Mouse (Mus musculus): ENCODE results near the gene Tpi1. TPM values are rescaled to one million over a fixed set of nuclear protein-coding genes. Genes with fewer than 3 reads are reported as not detected.
A peak's percentile ranks its signal among the peaks of the same experiment; 100 is the strongest.
"Not testable (repeated sequence)": the region's sequence is repeated elsewhere in the genome, so short reads cannot be mapped to it uniquely, and the experiment has no call there.

Gene Tpi1
- total and polyA plus RNA-seq, 2 experiments from 2014 or later, result 1,142 to 1,544 TPM

- Histone ChIP-seq H3K9ac (replicated peaks; ENCODE audit: low read depth, low read length) (no peak overlapping the region; the same call in 1 of the 2 replicates), H3K27ac (ENCODE audit: low read depth) (no peak overlapping the region), H3K4me1 (ENCODE audit: control insufficient read depth, insufficient read depth) (peaks cover 14% of the 10 kb centered on the region), H3K27me3 (ENCODE audit: control insufficient read depth, insufficient read depth, low read length) (0 out of 2 replicates have a peak, but pooled peaks cover 3% of the 10 kb centered on the region), H3K9me3 (replicated peaks; ENCODE audit: control insufficient read depth, low read length) (no peaks in the 10 kb centered on the region), H3K4me2 (ENCODE audit: low read depth, low read length) (peak overlapping the region; percentile 21; the same call in 1 of the 2 replicates), H3K4me3 (ENCODE audit: low read depth, low read length) (no peak overlapping the region), H3K36me3 (replicated peaks; ENCODE audit: control insufficient read depth, insufficient read depth, low read length) (no peaks in the 10 kb centered on the region)
- DNase-seq (ENCODE audit: low spot score), result no peak
- ATAC-seq (ENCODE audit: insufficient read depth, low read depth), result peak; percentile 67
- TF ChIP-seq EP300 (IDR thresholded peaks at IDR 0.05; ENCODE audit: low read depth) (no peak), CTCF (IDR thresholded peaks at IDR 0.05; ENCODE audit: low read depth) (no peak)
- 3% methylated on average over 8 of the region's 8 CpGs for WGBS
These were observed 25.7 kb upstream of the Tpi1 start for GRCm38 (mm10) chr6:124839805-124840204.

- Histone ChIP-seq H3K4me1 (ENCODE audit: control insufficient read depth, insufficient read depth) (peaks cover 15% of the 10 kb centered on the region), H3K4me2 (ENCODE audit: low read depth, low read length) (no peak overlapping the region), H3K4me3 (ENCODE audit: low read depth, low read length) (no peak overlapping the region), H3K36me3 (replicated peaks; ENCODE audit: control insufficient read depth, insufficient read depth, low read length) (peaks cover 25% of the 10 kb centered on the region), H3K27ac (ENCODE audit: low read depth) (no peak overlapping the region), H3K9ac (replicated peaks; ENCODE audit: low read depth, low read length) (no peak overlapping the region), H3K9me3 (replicated peaks; ENCODE audit: control insufficient read depth, low read length) (no peaks in the 10 kb centered on the region), H3K27me3 (ENCODE audit: control insufficient read depth, insufficient read depth, low read length) (0 out of 2 replicates have a peak, but pooled peaks cover 3% of the 10 kb centered on the region)
- ATAC-seq (ENCODE audit: insufficient read depth, low read depth) (no peak), DNase-seq (ENCODE audit: low spot score) (no peak)
- 55% methylated on average over 7 of the region's 7 CpGs for WGBS
- no peak for TF ChIP-seq CTCF (IDR thresholded peaks at IDR 0.05; ENCODE audit: low read depth)
- TF ChIP-seq EP300 (IDR thresholded peaks at IDR 0.05; ENCODE audit: low read depth), result no peak
These were observed 22.3 kb upstream of the Tpi1 start for GRCm38 (mm10) chr6:124836411-124836810.

- ATAC-seq (ENCODE audit: insufficient read depth, low read depth), result no peak
- WGBS, result 56% methylated on average over 10 of the region's 10 CpGs
These were observed 21.4 kb upstream of the Tpi1 start for GRCm38 (mm10) chr6:124835531-124835930.

DNA sequence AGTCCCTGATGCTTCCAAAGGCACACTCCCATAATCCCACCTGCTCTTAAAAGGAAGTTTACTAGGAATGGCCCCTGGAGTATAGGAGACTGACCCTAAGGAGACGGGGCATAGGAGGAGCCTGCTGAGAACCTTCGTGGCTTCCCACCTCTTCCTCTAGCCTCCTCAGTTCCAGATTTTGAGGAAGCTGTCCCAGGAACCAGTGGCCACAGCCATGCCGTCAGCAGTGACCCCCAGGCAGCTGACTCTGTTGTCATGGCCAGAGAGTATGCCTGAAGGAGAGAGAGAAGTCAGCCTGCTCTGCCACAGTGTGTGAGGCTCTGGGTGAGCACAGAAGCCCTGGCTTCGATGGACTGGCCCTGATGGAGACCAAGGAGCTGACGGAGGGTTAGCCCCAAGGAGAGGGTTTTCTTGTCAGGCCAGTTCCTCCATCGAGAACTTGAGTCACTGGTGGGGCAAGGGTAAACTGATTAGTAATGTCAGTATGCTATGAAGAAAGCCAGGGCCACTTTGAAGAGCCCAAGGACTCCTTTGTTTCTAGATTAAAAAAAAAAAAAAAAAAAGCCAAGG, 20.5 kb upstream of the Tpi1 start:
- Histone ChIP-seq H3K27ac (ENCODE audit: low read depth) (no peak overlapping the region), H3K9me3 (replicated peaks; ENCODE audit: control insufficient read depth, low read length) (no peaks in the 10 kb centered on the region), H3K27me3 (ENCODE audit: control insufficient read depth, insufficient read depth, low read length) (0 out of 2 replicates have a peak, but pooled peaks cover 3% of the 10 kb centered on the region), H3K4me2 (ENCODE audit: low read depth, low read length) (no peak overlapping the region), H3K36me3 (replicated peaks; ENCODE audit: control insufficient read depth, insufficient read depth, low read length) (peaks cover 25% of the 10 kb centered on the region), H3K9ac (replicated peaks; ENCODE audit: low read depth, low read length) (no peak overlapping the region), H3K4me3 (ENCODE audit: low read depth, low read length) (no peak overlapping the region), H3K4me1 (ENCODE audit: control insufficient read depth, insufficient read depth) (peaks cover 18% of the 10 kb centered on the region)
- no peak for ATAC-seq (ENCODE audit: insufficient read depth, low read depth)
- no peak for TF ChIP-seq CTCF (IDR thresholded peaks at IDR 0.05; ENCODE audit: low read depth)
- no peak for TF ChIP-seq EP300 (IDR thresholded peaks at IDR 0.05; ENCODE audit: low read depth)
- 80% methylated on average over 6 of the region's 6 CpGs for WGBS
- DNase-seq (ENCODE audit: low spot score), result no peak

More at GRCm38 (mm10) chr6:124835531-124835930, 21.4 kb upstream of the Tpi1 start:
- Histone ChIP-seq H3K36me3 (replicated peaks; ENCODE audit: control insufficient read depth, insufficient read depth, low read length) (peaks cover 25% of the 10 kb centered on the region), H3K9ac (replicated peaks; ENCODE audit: low read depth, low read length) (no peak overlapping the region), H3K4me1 (ENCODE audit: control insufficient read depth, insufficient read depth) (peaks cover 21% of the 10 kb centered on the region), H3K9me3 (replicated peaks; ENCODE audit: control insufficient read depth, low read length) (no peaks in the 10 kb centered on the region), H3K4me3 (ENCODE audit: low read depth, low read length) (no peak overlapping the region), H3K27me3 (ENCODE audit: control insufficient read depth, insufficient read depth, low read length) (0 out of 2 replicates have a peak, but pooled peaks cover 3% of the 10 kb centered on the region), H3K4me2 (ENCODE audit: low read depth, low read length) (no peak overlapping the region), H3K27ac (ENCODE audit: low read depth) (no peak overlapping the region)
- TF ChIP-seq CTCF (IDR thresholded peaks at IDR 0.05; ENCODE audit: low read depth) (no peak), EP300 (IDR thresholded peaks at IDR 0.05; ENCODE audit: low read depth) (no peak)
- DNase-seq (ENCODE audit: low spot score), result no peak

DNA sequence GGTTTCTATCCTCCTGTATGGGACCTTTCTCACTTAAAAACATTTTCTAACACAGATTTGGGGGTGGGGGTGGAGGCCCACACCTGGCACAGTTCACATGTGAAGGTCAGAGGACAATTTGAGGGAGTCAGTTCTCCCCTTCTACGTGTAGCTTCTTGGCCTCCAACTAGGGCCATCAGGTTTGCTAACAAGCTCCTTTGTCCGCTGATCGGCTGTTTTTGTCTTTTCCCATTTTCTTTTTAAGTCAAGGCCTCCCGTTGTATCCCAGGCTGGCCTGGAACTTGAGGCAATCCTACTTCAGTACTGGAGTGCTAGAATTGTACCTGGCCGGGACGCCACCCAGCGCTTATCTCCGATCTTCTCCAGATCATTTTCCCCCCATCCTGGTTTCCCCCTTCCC, 17.6 kb upstream of the Tpi1 start:
- ATAC-seq (ENCODE audit: insufficient read depth, low read depth) (no peak), DNase-seq (ENCODE audit: low spot score) (no peak)
- H3K27ac ChIP-seq (ENCODE audit: low read depth), result no peak overlapping the region
- H3K9me3 ChIP-seq (replicated peaks; ENCODE audit: control insufficient read depth, low read length), result no peaks in the 10 kb centered on the region
- TF ChIP-seq CTCF (IDR thresholded peaks at IDR 0.05; ENCODE audit: low read depth), result no peak
- no peak for TF ChIP-seq EP300 (IDR thresholded peaks at IDR 0.05; ENCODE audit: low read depth)
- no peak overlapping the region for H3K4me3 ChIP-seq (ENCODE audit: low read depth, low read length)
- H3K4me2 ChIP-seq (ENCODE audit: low read depth, low read length), result no peak overlapping the region
- H3K4me1 ChIP-seq (ENCODE audit: control insufficient read depth, insufficient read depth), result peaks cover 18% of the 10 kb centered on the region
- H3K36me3 ChIP-seq (replicated peaks; ENCODE audit: control insufficient read depth, insufficient read depth, low read length), result peaks cover 29% of the 10 kb centered on the region
- no peaks in the 10 kb centered on the region for H3K27me3 ChIP-seq (ENCODE audit: control insufficient read depth, insufficient read depth, low read length)
- WGBS, result 91% methylated on average over 8 of the region's 8 CpGs
- no peak overlapping the region for H3K9ac ChIP-seq (replicated peaks; ENCODE audit: low read depth, low read length)

DNA sequence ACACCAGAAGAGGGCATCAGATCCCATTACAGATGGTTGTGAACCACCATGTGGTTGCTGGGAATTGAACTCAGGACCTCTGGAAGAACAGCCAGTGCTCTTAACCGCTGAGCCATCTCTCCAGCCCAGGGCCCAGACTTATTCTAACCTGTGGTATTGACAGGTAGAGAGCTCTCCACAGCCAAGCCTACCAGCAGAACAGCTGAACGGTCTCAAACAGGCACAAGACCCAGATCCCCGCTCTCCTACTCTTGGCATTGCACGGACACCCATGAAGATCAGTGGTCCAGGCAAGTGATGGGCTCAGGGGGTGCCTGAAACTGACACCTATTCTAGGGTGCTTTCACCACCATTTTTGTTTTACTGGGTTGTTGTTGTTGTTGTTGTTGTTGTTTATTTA, 17.1 kb upstream of the Tpi1 start:
- Histone ChIP-seq H3K4me2 (ENCODE audit: low read depth, low read length) (peak overlapping the region; percentile 92; the same call in 1 of the 2 replicates), H3K4me1 (ENCODE audit: control insufficient read depth, insufficient read depth) (peaks cover 18% of the 10 kb centered on the region), H3K36me3 (replicated peaks; ENCODE audit: control insufficient read depth, insufficient read depth, low read length) (peaks cover 31% of the 10 kb centered on the region), H3K4me3 (ENCODE audit: low read depth, low read length) (peak overlapping the region; percentile 72; the same call in 1 of the 2 replicates)
- not testable (repeated sequence) for H3K9ac ChIP-seq (replicated peaks; ENCODE audit: low read depth, low read length); H3K27me3 ChIP-seq (ENCODE audit: control insufficient read depth, insufficient read depth, low read length); H3K27ac ChIP-seq (ENCODE audit: low read depth); DNase-seq (ENCODE audit: low spot score); ATAC-seq (ENCODE audit: insufficient read depth, low read depth); H3K9me3 ChIP-seq (replicated peaks; ENCODE audit: control insufficient read depth, low read length)
- WGBS, result 96% methylated on average over 4 of the region's 4 CpGs
